Mouse (Mus musculus): Measurements from ENCODE around the gene Wdr27. TPM values are rescaled to one million over a fixed set of nuclear protein-coding genes. Genes with fewer than 3 reads are reported as not detected.
A peak's percentile ranks its signal among the peaks of the same experiment; 100 is the strongest.
"Not testable (repeated sequence)": the region's sequence is repeated elsewhere in the genome, so short reads cannot be mapped to it uniquely, and the experiment has no call there.

Gene Wdr27
- polyA plus RNA-seq, 2 experiments = 3.0 to 6.0 TPM

DNA sequence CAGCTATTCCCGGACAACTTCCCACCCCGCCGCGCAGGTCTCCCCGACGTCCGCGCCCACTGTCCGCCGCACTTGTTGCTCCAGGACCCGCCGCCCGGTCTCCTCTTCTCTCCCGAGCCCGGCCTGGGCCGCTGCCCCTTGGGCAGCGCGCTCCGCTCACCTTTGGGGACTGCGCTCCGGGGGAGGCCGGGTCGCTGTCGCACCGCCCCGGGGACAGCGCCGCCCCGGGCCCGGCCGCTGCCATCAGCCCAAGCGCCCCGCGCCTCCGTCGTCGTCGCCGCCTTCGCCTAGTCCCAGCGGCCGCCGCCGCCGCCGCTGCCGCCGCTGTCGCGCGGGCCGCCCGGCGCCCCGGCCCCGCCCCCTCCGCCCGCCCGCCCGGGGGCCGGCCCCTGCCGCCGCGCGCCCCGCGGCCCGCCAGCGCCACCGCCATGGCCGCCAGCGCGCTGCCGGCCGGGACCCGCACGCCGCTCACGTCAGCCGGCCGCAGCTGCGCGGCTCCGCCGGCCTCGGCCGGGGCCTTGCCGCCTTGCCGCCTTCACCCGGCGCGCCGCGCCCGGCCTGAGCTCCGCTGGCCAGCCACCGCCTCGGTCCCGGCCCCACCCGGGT lies 18.1 kb upstream of the Wdr27 start, which contains the start of gene Phf10:
Gene Phf10, minus strand, starts transcription at position 323 of the 606 bp plus-strand sequence.
- H3K27ac ChIP-seq (replicated peaks; ENCODE audit: low read depth, low read length); DNase-seq (ENCODE audit: low spot score); H3K27me3 ChIP-seq (ENCODE audit: control insufficient read depth, insufficient read depth, low read length); H3K9me3 ChIP-seq (ENCODE audit: control insufficient read depth, low read length); H3K4me1 ChIP-seq (ENCODE audit: control insufficient read depth, insufficient read depth, low read length): not testable (repeated sequence)
- peak; percentile 86 for ATAC-seq (ENCODE audit: low FRiP score, low read depth)
- WGBS = 1% methylated on average over 34 of the region's 100 CpGs
- Histone ChIP-seq H3K4me2 (replicated peaks; ENCODE audit: low read depth, low read length, severe bottlenecking) (peak within 1 kb of the TSS; percentile 86), H3K36me3 (ENCODE audit: control insufficient read depth, insufficient read depth, low read length) (peaks cover 20% of the 10 kb centered on the region; the same call in 1 of the 2 replicates), H3K4me3 (replicated peaks; ENCODE audit: low read length) (peak within 1 kb of the TSS; percentile 65), H3K9ac (ENCODE audit: low read depth, low read length, severe bottlenecking) (peak within 1 kb of the TSS; percentile 80)

DNA sequence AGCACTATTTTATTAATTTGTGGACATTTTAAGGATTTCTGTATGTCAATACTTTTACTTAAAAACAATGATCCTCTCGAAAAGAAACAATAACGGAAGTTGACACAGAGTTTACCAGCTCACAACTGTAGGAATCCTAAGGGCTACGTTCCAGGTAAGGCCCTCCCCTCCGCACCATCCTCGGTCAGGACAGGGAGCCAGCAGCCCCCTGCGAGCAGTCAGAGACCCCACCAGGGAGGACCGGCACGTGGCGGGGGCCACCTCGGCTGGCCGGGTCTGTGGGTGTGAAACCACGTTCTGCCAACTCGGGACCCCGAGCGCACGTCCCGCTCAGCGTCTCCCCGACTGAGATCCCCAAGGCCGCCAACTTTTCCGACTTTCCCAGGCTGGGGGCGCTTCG lies 17.6 kb upstream of the Wdr27 start:
- Histone ChIP-seq H3K27ac (replicated peaks; ENCODE audit: low read depth, low read length) (no peak overlapping the region), H3K9ac (ENCODE audit: low read depth, low read length, severe bottlenecking) (peak overlapping the region; percentile 80), H3K4me3 (replicated peaks; ENCODE audit: low read length) (peak overlapping the region; percentile 65), H3K4me2 (replicated peaks; ENCODE audit: low read depth, low read length, severe bottlenecking) (peak overlapping the region; percentile 86), H3K27me3 (ENCODE audit: control insufficient read depth, insufficient read depth, low read length) (no peaks in the 10 kb centered on the region), H3K4me1 (ENCODE audit: control insufficient read depth, insufficient read depth, low read length) (peaks cover 6% of the 10 kb centered on the region), H3K9me3 (ENCODE audit: control insufficient read depth, low read length) (no peaks in the 10 kb centered on the region), H3K36me3 (ENCODE audit: control insufficient read depth, insufficient read depth, low read length) (peaks cover 20% of the 10 kb centered on the region; the same call in 1 of the 2 replicates)
- WGBS = 0% methylated on average over 12 of the region's 23 CpGs
- ATAC-seq (ENCODE audit: low FRiP score, low read depth) = no peak
- TF ChIP-seq POLR2A (IDR thresholded peaks at IDR 0.05; ENCODE audit: borderline replicate concordance, extremely low read depth, insufficient read depth, insufficient read length) = no peak
- no peak for DNase-seq (ENCODE audit: low spot score)

DNA sequence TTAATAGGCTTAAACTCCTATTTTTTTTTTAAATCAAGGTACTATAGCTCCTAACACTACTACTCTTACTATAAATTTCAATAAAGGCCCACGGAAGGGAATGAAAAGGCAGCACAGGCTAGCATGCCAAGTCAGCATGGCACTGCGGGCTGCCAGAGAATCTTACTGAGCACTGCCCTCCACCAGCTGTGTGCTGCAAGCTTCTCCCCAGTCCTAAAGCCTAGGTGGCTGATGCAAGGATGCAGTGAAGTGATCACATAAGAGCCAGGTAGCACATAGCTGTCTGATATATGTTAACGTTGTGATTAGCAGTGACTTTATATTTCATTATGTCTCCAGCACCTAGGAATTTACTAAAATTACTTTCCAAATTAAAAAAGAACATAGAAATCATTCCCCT lies 17.0 kb upstream of the Wdr27 start:
- WGBS = 19% methylated on average over 3 of the region's 3 CpGs
- Histone ChIP-seq H3K4me2 (replicated peaks; ENCODE audit: low read depth, low read length, severe bottlenecking) (peak overlapping the region; percentile 86), H3K36me3 (ENCODE audit: control insufficient read depth, insufficient read depth, low read length) (peaks cover 21% of the 10 kb centered on the region), H3K27me3 (ENCODE audit: control insufficient read depth, insufficient read depth, low read length) (no peaks in the 10 kb centered on the region), H3K9me3 (ENCODE audit: control insufficient read depth, low read length) (no peaks in the 10 kb centered on the region), H3K4me1 (ENCODE audit: control insufficient read depth, insufficient read depth, low read length) (peaks cover 6% of the 10 kb centered on the region), H3K27ac (replicated peaks; ENCODE audit: low read depth, low read length) (no peak overlapping the region), H3K9ac (ENCODE audit: low read depth, low read length, severe bottlenecking) (peak overlapping the region; percentile 38; the same call in 1 of the 2 replicates), H3K4me3 (replicated peaks; ENCODE audit: low read length) (peak overlapping the region; percentile 65)
- TF ChIP-seq POLR2A (IDR thresholded peaks at IDR 0.05; ENCODE audit: borderline replicate concordance, extremely low read depth, insufficient read depth, insufficient read length) = no peak
- DNase-seq (ENCODE audit: low spot score) = no peak
- no peak for ATAC-seq (ENCODE audit: low FRiP score, low read depth)

DNA sequence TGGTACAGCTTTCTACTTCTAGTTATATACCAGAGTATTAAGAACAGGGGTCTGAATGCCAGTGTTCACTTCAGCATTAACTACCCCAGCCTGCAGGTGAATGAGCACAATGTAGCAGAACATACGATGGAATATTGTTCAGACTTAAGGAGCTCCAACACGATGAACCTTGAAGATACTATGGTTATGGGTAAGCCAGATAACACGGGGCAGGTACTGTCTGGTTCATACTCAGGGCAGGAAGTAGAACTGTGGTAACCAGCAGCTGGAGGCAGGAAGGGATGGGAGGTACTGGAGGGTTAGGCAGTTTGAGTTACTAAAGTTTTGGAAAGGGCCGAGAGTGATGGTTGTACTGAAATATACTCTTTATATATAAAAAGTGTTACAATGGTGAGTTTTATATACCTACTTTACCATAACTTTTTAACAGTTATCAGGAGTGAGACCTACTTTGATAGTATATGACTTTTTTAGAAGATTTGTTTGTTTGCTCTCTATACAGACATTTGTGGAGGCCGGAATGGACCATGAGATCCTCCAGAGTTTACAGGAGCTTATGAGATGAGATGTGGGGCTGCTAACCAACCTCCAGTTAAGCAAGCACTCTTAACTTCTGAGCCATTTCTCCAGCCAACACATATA lies 15.8 kb upstream of the Wdr27 start:
- H3K4me3 ChIP-seq (replicated peaks; ENCODE audit: low read length) = no peak overlapping the region
- no peak overlapping the region for H3K4me2 ChIP-seq (replicated peaks; ENCODE audit: low read depth, low read length, severe bottlenecking)
- no peak overlapping the region for H3K27ac ChIP-seq (replicated peaks; ENCODE audit: low read depth, low read length)
- no peaks in the 10 kb centered on the region for H3K9me3 ChIP-seq (ENCODE audit: control insufficient read depth, low read length)
- DNase-seq (ENCODE audit: low spot score) (no peak), ATAC-seq (ENCODE audit: low FRiP score, low read depth) (no peak)
- no peak for TF ChIP-seq POLR2A (IDR thresholded peaks at IDR 0.05; ENCODE audit: borderline replicate concordance, extremely low read depth, insufficient read depth, insufficient read length)
- no peak overlapping the region for H3K9ac ChIP-seq (ENCODE audit: low read depth, low read length, severe bottlenecking)
- H3K27me3 ChIP-seq (ENCODE audit: control insufficient read depth, insufficient read depth, low read length) = no peaks in the 10 kb centered on the region
- peaks cover 6% of the 10 kb centered on the region for H3K4me1 ChIP-seq (ENCODE audit: control insufficient read depth, insufficient read depth, low read length)
- peaks cover 31% of the 10 kb centered on the region for H3K36me3 ChIP-seq (ENCODE audit: control insufficient read depth, insufficient read depth, low read length)
- 88% methylated on average over 5 of the region's 5 CpGs for WGBS

DNA sequence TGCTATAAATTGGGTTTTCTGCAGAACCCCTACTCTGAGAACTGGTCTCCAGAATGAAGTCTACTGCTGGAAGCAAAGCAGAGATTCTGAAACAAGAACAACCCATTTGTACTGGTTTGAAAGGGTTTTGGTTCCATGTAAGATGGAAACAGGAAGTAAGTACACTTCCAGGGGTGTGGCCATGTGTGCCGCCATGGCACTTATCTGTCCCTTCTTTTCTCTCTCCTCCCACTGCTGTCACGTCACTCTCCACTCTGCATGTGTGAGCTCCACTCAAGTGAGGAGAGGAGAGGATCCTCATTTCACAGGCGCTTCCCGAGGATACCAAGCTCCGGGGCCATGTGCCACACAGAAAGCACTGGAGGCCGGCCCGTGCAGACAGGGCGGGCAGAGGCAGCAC lies 10.5 kb upstream of the Wdr27 start:
- H3K27me3 ChIP-seq (ENCODE audit: control insufficient read depth, insufficient read depth, low read length) = no peaks in the 10 kb centered on the region
- H3K4me1 ChIP-seq (ENCODE audit: control insufficient read depth, insufficient read depth, low read length) = no peaks in the 10 kb centered on the region
- 90% methylated on average over 8 of the region's 8 CpGs for WGBS
- H3K9ac ChIP-seq (ENCODE audit: low read depth, low read length, severe bottlenecking) = no peak overlapping the region
- peaks cover 71% of the 10 kb centered on the region for H3K36me3 ChIP-seq (ENCODE audit: control insufficient read depth, insufficient read depth, low read length)
- H3K4me2 ChIP-seq (replicated peaks; ENCODE audit: low read depth, low read length, severe bottlenecking) = no peak overlapping the region
- no peaks in the 10 kb centered on the region for H3K9me3 ChIP-seq (ENCODE audit: control insufficient read depth, low read length)
- ATAC-seq (ENCODE audit: low FRiP score, low read depth) (no peak), DNase-seq (ENCODE audit: low spot score) (no peak)
- H3K4me3 ChIP-seq (replicated peaks; ENCODE audit: low read length) = no peak overlapping the region
- no peak for TF ChIP-seq POLR2A (IDR thresholded peaks at IDR 0.05; ENCODE audit: borderline replicate concordance, extremely low read depth, insufficient read depth, insufficient read length)
- H3K27ac ChIP-seq (replicated peaks; ENCODE audit: low read depth, low read length) = no peak overlapping the region
